Mouse (Mus musculus): ENCODE data around the gene Phf3.

DNA sequence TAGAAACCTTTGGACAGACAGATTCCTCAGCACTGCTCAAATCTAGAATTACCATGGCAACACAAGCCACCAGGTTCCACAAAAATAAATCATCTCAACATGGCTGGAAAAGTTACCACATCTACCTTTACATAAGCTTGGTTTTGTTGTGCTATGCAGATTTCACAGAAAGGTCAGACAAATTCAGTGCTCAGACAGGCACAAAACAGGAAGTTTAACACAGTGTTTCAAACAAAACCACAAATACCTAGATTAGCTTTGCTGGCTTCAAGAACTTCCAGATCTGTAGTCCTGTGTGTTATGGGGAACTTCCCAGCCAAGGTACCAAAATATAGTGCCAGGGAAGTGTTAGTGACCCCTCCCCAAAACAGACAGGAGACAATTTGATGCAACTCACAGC is 47.5 kb upstream of the Phf3 start:
- TF ChIP-seq GATA1 (IDR thresholded peaks at IDR 0.05; ENCODE audit: low read length) = no peak
- no peak for TF ChIP-seq TAL1 (IDR thresholded peaks at IDR 0.05; ENCODE audit: low read length)
